Mouse (Mus musculus) brain, embryonic 18.5 days (tissue): ENCODE measurements around the gene Zdbf2.
"Not testable (repeated sequence)": the region's sequence is repeated elsewhere in the genome, so short reads cannot be mapped to it uniquely, and the experiment has no call there.

Experiments used
- DNase-seq: peaks from one replicate; pipeline ENCODE4 v3.0.0-alpha.2; 2012; ENCODE audit warnings: low read depth, low spot score

Gene Zdbf2

DNA sequence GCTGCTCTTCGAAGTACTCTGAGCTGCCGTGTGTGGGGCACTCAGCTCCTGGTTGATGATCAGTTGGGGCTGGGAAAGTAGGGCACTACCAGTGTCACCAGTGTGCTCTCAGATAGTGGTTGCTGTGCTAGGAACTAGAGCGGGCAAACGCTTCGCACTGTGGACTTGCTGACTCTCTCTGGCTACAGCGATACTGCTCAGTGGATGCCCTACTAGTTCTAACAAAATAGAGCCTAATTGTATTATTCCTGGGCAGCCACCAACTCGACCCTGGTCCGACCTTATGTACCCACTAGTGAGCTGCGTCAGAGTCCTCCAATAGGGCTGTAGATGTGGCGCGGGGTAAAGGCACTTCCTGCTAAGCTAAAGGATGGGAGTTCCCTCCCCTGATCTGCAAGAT is 9.4 kb upstream of the Zdbf2 start:
- no peak for DNase-seq

GRCm38 (mm10) chr1:63265461-63265860 is 7.6 kb upstream of the Zdbf2 start:
- no peak for DNase-seq

- DNase-seq = no peak
Measured at GRCm38 (mm10) chr1:63266121-63266520, 6.9 kb upstream of the Zdbf2 start.

GRCm38 (mm10) chr1:63266716-63267115 is 6.3 kb upstream of the Zdbf2 start:
- DNase-seq = no peak

DNA sequence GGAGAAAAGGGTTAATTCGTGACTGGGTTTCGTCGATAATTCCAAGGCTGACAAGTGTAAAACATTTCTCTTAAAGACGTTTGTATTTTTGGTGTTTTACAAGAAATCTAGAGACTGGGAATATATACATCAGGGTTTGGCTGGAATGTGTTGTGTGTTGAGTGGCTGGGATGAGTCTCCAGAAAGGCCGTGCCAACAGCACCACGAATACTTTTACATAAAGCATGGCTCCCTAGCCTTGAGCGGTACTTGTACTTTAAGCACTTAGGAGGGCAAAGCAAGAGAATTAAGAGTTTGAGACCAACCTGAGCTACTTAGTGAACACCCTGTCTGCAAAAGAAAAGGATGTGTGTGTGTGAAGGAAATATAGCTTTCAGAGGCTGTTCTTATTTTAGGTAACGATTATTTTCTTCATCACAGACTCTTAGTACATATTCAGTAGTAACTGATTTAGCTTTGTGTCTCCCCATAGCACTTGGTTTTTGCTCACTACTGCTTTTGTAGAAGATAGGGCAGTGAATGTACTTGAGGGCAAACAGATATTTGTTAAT is 865 bp upstream of the Zdbf2 start:
- no peak for DNase-seq

GRCm38 (mm10) chr1:63273339-63273951 is 380 bp downstream of the Zdbf2 start:
- DNase-seq = no peak

DNA sequence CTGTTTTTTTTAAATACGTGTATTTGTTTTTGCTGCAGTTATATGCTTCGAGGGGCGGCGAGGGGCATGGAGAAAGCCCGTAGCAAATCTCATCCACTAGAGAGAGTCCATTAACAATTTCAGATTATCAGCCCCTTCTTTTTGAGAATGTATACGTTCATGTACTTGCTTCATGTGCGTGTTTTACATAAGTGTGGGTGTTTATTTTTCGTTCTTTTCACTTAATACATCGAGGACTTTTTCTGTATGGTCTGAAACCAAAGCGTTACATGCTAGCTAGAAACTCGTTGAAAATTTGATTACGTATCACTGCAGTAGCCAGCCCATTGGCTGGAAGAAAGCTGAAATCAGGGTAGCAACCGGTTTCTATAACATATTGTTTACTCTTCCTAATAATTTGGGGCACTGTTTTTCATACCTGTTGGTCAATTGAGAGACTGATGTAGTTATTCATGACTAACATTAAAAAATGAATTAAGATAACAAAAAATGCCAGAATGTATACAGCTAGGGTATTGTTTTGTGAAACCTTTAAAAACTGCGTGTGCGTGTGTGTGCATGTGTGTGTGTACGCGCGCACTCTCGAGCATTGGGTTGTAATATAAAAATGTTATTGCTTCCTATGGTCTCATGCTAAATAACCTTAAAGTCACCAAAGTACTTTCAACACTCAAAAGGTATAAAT is 1.1 kb downstream of the Zdbf2 start:
- DNase-seq = no peak

DNA sequence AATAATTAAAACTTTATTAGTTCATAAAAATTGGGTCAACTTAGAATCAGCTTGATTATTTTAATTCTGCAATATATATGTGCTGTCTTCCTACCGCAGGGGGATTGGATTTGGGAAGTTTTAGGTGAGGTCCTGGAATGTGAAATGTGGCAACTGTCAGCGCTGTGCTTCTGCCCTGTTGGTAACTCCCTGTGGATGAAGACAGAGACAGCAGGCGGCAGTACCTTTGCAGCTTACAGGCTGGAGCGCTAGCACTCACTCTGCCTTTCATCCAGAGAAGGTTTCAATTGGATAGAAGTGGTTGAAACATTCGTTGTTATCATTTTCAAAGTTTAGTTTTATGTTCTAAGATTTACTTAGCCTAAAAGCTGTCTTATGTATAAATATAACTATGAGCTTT is 5.0 kb downstream of the Zdbf2 start:
- DNase-seq = no peak

GRCm38 (mm10) chr1:63293965-63294364 is 20.9 kb downstream of the Zdbf2 start:
- DNase-seq = no peak

GRCm38 (mm10) chr1:63309661-63310060 is 36.6 kb downstream of the Zdbf2 start:
- no peak for DNase-seq

DNA sequence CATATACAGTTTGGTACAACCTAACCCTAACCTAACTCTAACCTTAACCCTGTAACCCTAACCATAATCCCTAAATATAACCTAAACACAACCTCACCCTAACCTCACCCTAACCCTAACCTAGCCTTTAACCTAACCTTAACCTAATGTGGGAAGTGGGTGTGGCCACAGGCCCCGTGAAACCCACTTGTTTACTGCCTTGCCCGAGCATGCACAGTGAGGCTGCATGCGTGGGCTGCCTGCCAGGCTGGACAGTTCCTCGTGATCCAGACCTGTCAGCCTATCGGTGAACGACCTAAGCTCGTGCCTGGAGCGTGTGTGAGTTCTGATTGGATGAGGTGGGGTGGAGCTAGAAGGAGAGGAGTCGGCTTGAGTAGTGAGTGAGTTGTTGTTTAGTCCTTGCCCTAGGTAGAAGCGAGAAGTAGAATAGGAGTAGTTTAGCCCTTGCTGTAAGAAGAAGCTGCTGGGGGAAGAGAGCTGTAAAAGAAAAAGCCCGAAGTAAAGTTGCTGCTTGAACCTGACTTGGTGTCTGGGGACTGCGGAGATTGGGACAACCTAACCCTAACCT is 50.6 kb downstream of the Zdbf2 start:
- DNase-seq = not testable (repeated sequence)
